Mouse (Mus musculus) CH12.LX (cell line): Measurements from ENCODE around the gene Arhgap18. TPM values are rescaled to one million over a fixed set of nuclear protein-coding genes. Genes with fewer than 3 reads are reported as not detected.

Source experiments
- DNase-seq: peaks from one replicate; pipeline ENCODE4 v3.0.0-alpha.2; 2013; ENCODE audit errors: extremely low read depth
- H3K27ac ChIP-seq: 2 replicates; pipeline ENCODE4 v1.5.1; 2012; ENCODE audit warnings: low read depth, mild to moderate bottlenecking, control low read depth, moderate library complexity; ENCODE audit not compliant: insufficient read depth
- H3K27me3 ChIP-seq: replicated peaks from 2 replicates; pipeline ENCODE3; 2012; ENCODE audit warnings: inconsistent platforms
- H3K36me3 ChIP-seq, 2 experiments: replicated peaks in 1 of 2; 2 replicates each; pipeline versions ENCODE3 to v1.6.1; 2012; ENCODE audit warnings: inconsistent platforms in 1 of 2, low read length in 1 of 2, mild to moderate bottlenecking in 1 of 2, mixed read lengths in 1 of 2, moderate library complexity in 1 of 2; ENCODE audit not compliant: control insufficient read depth in 1 of 2, insufficient read depth in 1 of 2
- H3K4me1 ChIP-seq, 2 experiments: 2 replicates each; pipeline ENCODE4 v1.6.1; 2012; ENCODE audit warnings: inconsistent platforms in 1 of 2, moderate library complexity in 1 of 2; ENCODE audit not compliant: insufficient read depth in 2 of 2, control insufficient read depth in 1 of 2
- H3K4me2 ChIP-seq: 2 replicates; pipeline ENCODE4 v1.6.1; 2012; ENCODE audit warnings: low read depth, mild to moderate bottlenecking, control low read depth; ENCODE audit not compliant: poor library complexity, insufficient read depth, severe bottlenecking
- H3K4me3 ChIP-seq, 3 experiments: fragments of 150-350 bp in 1 of 3; sonication (generic) in 1 of 3; replicated peaks in 1 of 3; 2 replicates each; pipeline versions ENCODE3 to v1.5.1; 2011 to 2012; ENCODE audit warnings: low read depth in 2 of 3, low read length in 2 of 3, mild to moderate bottlenecking in 2 of 3, moderate library complexity in 2 of 3, control low read depth in 1 of 3, improper control_type of control experiment in 1 of 3, inconsistent platforms in 1 of 3, mixed read lengths in 1 of 3; ENCODE audit not compliant: poor library complexity in 1 of 3
- H3K79me2 ChIP-seq: replicated peaks from 2 replicates; pipeline ENCODE4 v1.6.1; 2012; ENCODE audit warnings: mild to moderate bottlenecking, moderate library complexity; ENCODE audit not compliant: control insufficient read depth, poor library complexity, insufficient read depth, severe bottlenecking; ENCODE audit errors: extremely low read depth
- H3K9ac ChIP-seq: 2 replicates; pipeline ENCODE4 v1.6.1; 2012; ENCODE audit warnings: low read depth, mild to moderate bottlenecking, control low read depth, moderate library complexity; ENCODE audit not compliant: insufficient read depth
- H3K9me3 ChIP-seq: replicated peaks from 2 replicates; pipeline ENCODE3; 2012; ENCODE audit warnings: low read length, inconsistent platforms, mixed read lengths
- BHLHE40 ChIP-seq: IDR thresholded peaks from 2 replicates; pipeline ENCODE4 v1.6.1; 2011; ENCODE audit warnings: mild to moderate bottlenecking, low read depth, low read length, improper control_type of control experiment
- CHD1 ChIP-seq: IDR thresholded peaks from 2 replicates; pipeline ENCODE4 v1.6.1; 2012; ENCODE audit warnings: low read depth, low read length, improper control_type of control experiment, inconsistent platforms
- CHD2 ChIP-seq: IDR thresholded peaks from 2 replicates; pipeline ENCODE4 v1.6.1; 2011; ENCODE audit warnings: low read length, improper control_type of control experiment
- CTCF ChIP-seq, 2 experiments: IDR thresholded peaks in 1 of 2; conservative IDR thresholded peaks in 1 of 2; 2 replicates each; pipeline ENCODE4 v1.5.1; 2011 to 2012; ENCODE audit warnings: low read depth in 2 of 2, low read length in 2 of 2, improper control_type of control experiment in 1 of 2, inconsistent platforms in 1 of 2, mild to moderate bottlenecking in 1 of 2, moderate library complexity in 1 of 2
- E2F4 ChIP-seq: IDR thresholded peaks from 2 replicates; pipeline ENCODE4 v1.6.1; 2011; ENCODE audit warnings: low read depth, low read length, improper control_type of control experiment; ENCODE audit not compliant: insufficient replicate concordance
- ELF1 ChIP-seq: IDR thresholded peaks from 2 replicates; pipeline ENCODE4 v1.6.1; 2014; ENCODE audit warnings: low read depth, mild to moderate bottlenecking, inconsistent platforms, low read length, improper control_type of control experiment
- GABPA ChIP-seq: IDR thresholded peaks from 2 replicates; pipeline ENCODE4 v1.6.1; 2012; ENCODE audit warnings: low read depth, low read length, improper control_type of control experiment, inconsistent platforms; ENCODE audit not compliant: insufficient replicate concordance
- HCFC1 ChIP-seq: IDR thresholded peaks from 2 replicates; pipeline ENCODE4 v1.6.1; 2012; ENCODE audit warnings: low read depth, mild to moderate bottlenecking, inconsistent platforms, low read length, improper control_type of control experiment
- IRF4 ChIP-seq: IDR thresholded peaks from 2 replicates; pipeline ENCODE4 v1.6.1; 2014; ENCODE audit warnings: low read depth, mild to moderate bottlenecking, inconsistent platforms, low read length, improper control_type of control experiment
- JUN ChIP-seq: IDR thresholded peaks from 2 replicates; pipeline ENCODE4 v1.6.1; 2011; ENCODE audit warnings: low read depth, mild to moderate bottlenecking, low read length, improper control_type of control experiment, moderate library complexity; ENCODE audit not compliant: insufficient read depth
- JUND ChIP-seq: conservative IDR thresholded peaks from 2 replicates; pipeline ENCODE4 v1.6.1; 2011; ENCODE audit warnings: low read depth, low read length, improper control_type of control experiment
- KAT2A ChIP-seq: IDR thresholded peaks from 2 replicates; pipeline ENCODE4 v1.6.1; 2012; ENCODE audit warnings: low read length, improper control_type of control experiment, inconsistent platforms; ENCODE audit not compliant: insufficient replicate concordance
- MAFK ChIP-seq: IDR thresholded peaks from 2 replicates; pipeline ENCODE4 v1.6.1; 2011; ENCODE audit warnings: low read length, improper control_type of control experiment; ENCODE audit not compliant: insufficient replicate concordance
- MAX ChIP-seq: IDR thresholded peaks from 2 replicates; pipeline ENCODE4 v1.6.1; 2011; ENCODE audit warnings: low read length, improper control_type of control experiment
- MAZ ChIP-seq: IDR thresholded peaks from 2 replicates; pipeline ENCODE4 v1.6.1; 2012; ENCODE audit warnings: low read depth, mild to moderate bottlenecking, inconsistent platforms, low read length, improper control_type of control experiment, moderate library complexity
- MEF2A ChIP-seq: IDR thresholded peaks from 2 replicates; pipeline ENCODE4 v1.6.1; 2014; ENCODE audit warnings: low read depth, mild to moderate bottlenecking, inconsistent platforms, low read length, improper control_type of control experiment, borderline replicate concordance
- NELFE ChIP-seq: IDR thresholded peaks from 2 replicates; pipeline ENCODE4 v1.6.1; 2011; ENCODE audit warnings: low read depth, low read length, improper control_type of control experiment
- NRF1 ChIP-seq: IDR thresholded peaks from 2 replicates; pipeline ENCODE4 v1.6.1; 2014; ENCODE audit warnings: low read depth, mild to moderate bottlenecking, inconsistent platforms, low read length, improper control_type of control experiment, moderate library complexity
- POLR2A ChIP-seq: IDR thresholded peaks from 2 replicates; pipeline ENCODE4 v1.6.1; 2011; ENCODE audit warnings: low read depth, mild to moderate bottlenecking, improper control_type of control experiment, low read length
- RAD21 ChIP-seq: IDR thresholded peaks from 2 replicates; pipeline ENCODE4 v1.6.1; 2011; ENCODE audit warnings: low read depth, mild to moderate bottlenecking, low read length, improper control_type of control experiment, moderate library complexity
- RCOR1 ChIP-seq: conservative IDR thresholded peaks from 2 replicates; pipeline ENCODE4 v1.6.1; 2012; ENCODE audit warnings: low read depth, mild to moderate bottlenecking, inconsistent platforms, low read length, improper control_type of control experiment
- SIN3A ChIP-seq: IDR thresholded peaks from 2 replicates; pipeline ENCODE4 v1.6.1; 2012; ENCODE audit warnings: low read length, improper control_type of control experiment, inconsistent platforms
- SMC3 ChIP-seq: IDR thresholded peaks from 2 replicates; pipeline ENCODE4 v1.6.1; 2011; ENCODE audit warnings: low read depth, low read length, improper control_type of control experiment
- UBTF ChIP-seq: IDR thresholded peaks from 2 replicates; pipeline ENCODE4 v1.6.1; 2012; ENCODE audit warnings: low read depth, mild to moderate bottlenecking, inconsistent platforms, low read length, improper control_type of control experiment, moderate library complexity
- USF1 ChIP-seq: IDR thresholded peaks from 2 replicates; pipeline ENCODE4 v1.6.1; 2014; ENCODE audit warnings: low read depth, mild to moderate bottlenecking, inconsistent platforms, low read length, improper control_type of control experiment
- USF2 ChIP-seq: conservative IDR thresholded peaks from 2 replicates; pipeline ENCODE4 v1.6.1; 2011; ENCODE audit warnings: low read depth, low read length, improper control_type of control experiment
- ZMIZ1 ChIP-seq: IDR thresholded peaks from 2 replicates; pipeline ENCODE4 v1.6.1; 2012; ENCODE audit warnings: low read depth, mild to moderate bottlenecking, inconsistent platforms, low read length, improper control_type of control experiment
- dilution Hi-C: fragments of 300-500 bp; cut with MboI; formaldehyde crosslinking; loops from 2 replicates; pipeline ENCODE4 v1.14.3; 2020; ENCODE audit warnings: low sequenced_read_pairs; ENCODE audit not compliant: extremely low pct_unique_long_range_greater_than_20kb, extremely low pct_ligation_motif_present
- in situ Hi-C: fragments of 300-500 bp; cut with MboI; formaldehyde crosslinking; loops from 3 replicates; pipeline ENCODE4 v1.14.3; 2019; ENCODE audit warnings: low sequenced_read_pairs, low pct_ligation_motif_present, low pct_unique_long_range_greater_than_20kb, mixed read lengths
- polyA plus RNA-seq: library from polyadenylated mRNA; unstranded; fragments of >175 nt; gene quantifications from 2 replicates; pipeline ENCODE4 v1.2.1, GENCODE M21; 2012; ENCODE audit warnings: low read depth; ENCODE audit not compliant: insufficient read length
- total RNA-seq, 2 experiments: library from RNA; depleted of rRNA; stranded (reverse); fragments of 300-350 nt in 1 of 2; fragments of >200 nt in 1 of 2; gene quantifications; 2 replicates each; pipeline ENCODE4 v1.2.3; 2012 to 2014

Gene Arhgap18
- total and polyA plus RNA-seq, 3 experiments = 3.3 to 4.2 (median 3.3) TPM

DNA sequence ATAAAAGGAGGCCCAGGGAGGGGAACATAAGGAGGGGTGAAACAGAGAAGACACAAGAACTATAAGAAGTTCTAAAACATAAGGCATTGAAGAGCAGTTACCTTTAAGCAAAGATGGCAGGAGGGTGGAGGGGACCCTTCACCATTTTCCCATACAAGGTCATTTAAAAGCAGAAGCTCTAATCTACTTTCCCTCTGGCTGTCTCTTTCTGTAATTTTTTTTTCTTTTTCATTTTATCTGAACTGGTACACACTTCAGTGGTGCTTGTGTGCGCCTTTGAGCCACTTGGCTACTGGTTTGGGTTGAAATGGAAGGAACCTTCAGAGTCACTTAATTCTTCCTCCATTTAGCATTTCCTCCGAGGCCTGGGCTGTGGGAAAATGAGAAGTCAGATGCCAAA, 15.7 kb downstream of the Arhgap18 start:
- H3K4me2 ChIP-seq = no peak overlapping the region
- H3K79me2 ChIP-seq = no peaks in the 10 kb centered on the region
- H3K27me3 ChIP-seq = no peaks in the 10 kb centered on the region
- no peak overlapping the region for H3K27ac ChIP-seq
- DNase-seq = no peak
- no peaks in the 10 kb centered on the region for H3K9me3 ChIP-seq
- H3K9ac ChIP-seq = no peak overlapping the region
- H3K36me3 ChIP-seq = no peaks in the 10 kb centered on the region
- in situ Hi-C loops = no loop called here
- H3K4me3 ChIP-seq = no peak overlapping the region
- dilution Hi-C loops = no loop called here
- TF ChIP-seq CHD2 (no peak), JUN (no peak), USF1 (no peak), BHLHE40 (no peak), CHD1 (no peak), RCOR1 (no peak), GABPA (no peak), SIN3A (no peak), IRF4 (no peak), MAX (no peak), MEF2A (no peak), HCFC1 (no peak), MAFK (no peak), E2F4 (no peak), ZMIZ1 (no peak), RAD21 (no peak), UBTF (no peak), SMC3 (no peak), MAZ (no peak)
- H3K4me1 ChIP-seq = peaks cover 5 to 14% of the 10 kb centered on the region in 2 experiments

DNA sequence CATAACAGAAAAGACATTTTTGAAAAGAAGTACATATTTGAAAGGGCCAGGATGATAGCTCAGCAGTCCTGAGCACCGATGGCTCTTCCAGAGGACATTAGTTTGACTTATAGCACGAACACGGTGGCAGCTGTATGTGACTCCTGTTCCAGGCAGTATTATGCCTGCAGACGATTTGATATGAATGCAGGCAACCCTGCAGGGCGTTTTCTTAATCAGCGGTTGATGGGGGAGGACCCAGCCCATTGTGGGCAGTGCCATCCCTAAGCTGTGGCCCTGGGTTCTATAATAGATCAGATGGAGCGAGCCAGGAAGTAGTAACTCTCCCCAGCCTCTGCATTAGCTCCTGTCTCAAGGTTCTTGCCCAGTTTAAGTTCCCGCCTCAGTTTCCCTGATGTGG, 16.8 kb downstream of the Arhgap18 start:
- Histone ChIP-seq H3K27ac (no peak overlapping the region), H3K4me3 (no peak overlapping the region), H3K9me3 (no peaks in the 10 kb centered on the region), H3K27me3 (no peaks in the 10 kb centered on the region), H3K79me2 (no peaks in the 10 kb centered on the region), H3K36me3 (no peaks in the 10 kb centered on the region), H3K4me2 (no peak overlapping the region), H3K9ac (no peak overlapping the region), H3K4me1 (peaks cover 5 to 14% of the 10 kb centered on the region in 2 experiments)
- no peak for DNase-seq
- dilution Hi-C loops = no loop called here
- in situ Hi-C loops = no loop called here
- no peak for TF ChIP-seq NELFE
- no peak for TF ChIP-seq CHD1
- TF ChIP-seq GABPA = no peak
- TF ChIP-seq USF2 = no peak
- TF ChIP-seq KAT2A = no peak
- no peak for TF ChIP-seq CTCF (conservative IDR thresholded peaks at IDR 0.05 in 1 of 2, IDR thresholded peaks at IDR 0.05 in 1 of 2; ENCODE audit: low read depth in 2 of 2, low read length in 2 of 2)
- no peak for TF ChIP-seq MAFK
- TF ChIP-seq JUND = no peak
- TF ChIP-seq MAZ = no peak
- no peak for TF ChIP-seq ZMIZ1
- TF ChIP-seq JUN = no peak
- TF ChIP-seq HCFC1 = no peak
- TF ChIP-seq ELF1 = no peak
- no peak for TF ChIP-seq SMC3
- no peak for TF ChIP-seq NRF1
- no peak for TF ChIP-seq UBTF
- TF ChIP-seq POLR2A = no peak
